Mouse (Mus musculus): ENCODE results near the gene Ror2. TPM values are rescaled to one million over a fixed set of nuclear protein-coding genes. Genes with fewer than 3 reads are reported as not detected.

Gene Ror2
- polyA plus RNA-seq, 1 experiment from 2014 or later: 3.3 TPM

- Histone ChIP-seq H3K4me3 (no peak overlapping the region), H3K4me2 (replicated peaks) (no peak overlapping the region), H3K27me3 (no peaks in the 10 kb centered on the region), H3K27ac (replicated peaks) (no peak overlapping the region), H3K9ac (replicated peaks) (no peak overlapping the region), H3K4me1 (peaks cover 23% of the 10 kb centered on the region), H3K36me3 (no peaks in the 10 kb centered on the region), H3K9me3 (no peaks in the 10 kb centered on the region)
- 67% methylated on average over 4 of the region's 4 CpGs for WGBS
- no peak for ATAC-seq (replicated peaks)
Measured at GRCm38 (mm10) chr13:53270549-53270948, 15.4 kb downstream of the Ror2 start.

GRCm38 (mm10) chr13:53268541-53268940 is 17.4 kb downstream of the Ror2 start:
- Histone ChIP-seq H3K4me2 (replicated peaks) (no peak overlapping the region), H3K27ac (replicated peaks) (no peak overlapping the region), H3K4me1 (peaks cover 23% of the 10 kb centered on the region), H3K9ac (replicated peaks) (no peak overlapping the region), H3K4me3 (no peak overlapping the region), H3K27me3 (no peaks in the 10 kb centered on the region), H3K9me3 (no peaks in the 10 kb centered on the region), H3K36me3 (no peaks in the 10 kb centered on the region)
- WGBS: 6% methylated on average over 6 of the region's 6 CpGs
- ATAC-seq (replicated peaks): no peak

GRCm38 (mm10) chr13:53267849-53268248 is 18.1 kb downstream of the Ror2 start:
- Histone ChIP-seq H3K27ac (replicated peaks) (no peak overlapping the region), H3K9ac (replicated peaks) (no peak overlapping the region), H3K9me3 (no peaks in the 10 kb centered on the region), H3K4me3 (no peak overlapping the region), H3K4me2 (replicated peaks) (no peak overlapping the region), H3K27me3 (no peaks in the 10 kb centered on the region), H3K4me1 (peaks cover 23% of the 10 kb centered on the region), H3K36me3 (no peaks in the 10 kb centered on the region)
- 46% methylated on average over 6 of the region's 6 CpGs for WGBS
- ATAC-seq (replicated peaks): no peak

- Histone ChIP-seq H3K4me1 (peaks cover 23% of the 10 kb centered on the region), H3K36me3 (no peaks in the 10 kb centered on the region), H3K27ac (replicated peaks) (no peak overlapping the region), H3K4me2 (replicated peaks) (no peak overlapping the region), H3K9ac (replicated peaks) (no peak overlapping the region), H3K4me3 (no peak overlapping the region), H3K27me3 (no peaks in the 10 kb centered on the region), H3K9me3 (no peaks in the 10 kb centered on the region)
- no peak for ATAC-seq (replicated peaks)
- 83% methylated on average over 4 of the region's 4 CpGs for WGBS
Measured at GRCm38 (mm10) chr13:53267155-53267554, 18.8 kb downstream of the Ror2 start.

DNA sequence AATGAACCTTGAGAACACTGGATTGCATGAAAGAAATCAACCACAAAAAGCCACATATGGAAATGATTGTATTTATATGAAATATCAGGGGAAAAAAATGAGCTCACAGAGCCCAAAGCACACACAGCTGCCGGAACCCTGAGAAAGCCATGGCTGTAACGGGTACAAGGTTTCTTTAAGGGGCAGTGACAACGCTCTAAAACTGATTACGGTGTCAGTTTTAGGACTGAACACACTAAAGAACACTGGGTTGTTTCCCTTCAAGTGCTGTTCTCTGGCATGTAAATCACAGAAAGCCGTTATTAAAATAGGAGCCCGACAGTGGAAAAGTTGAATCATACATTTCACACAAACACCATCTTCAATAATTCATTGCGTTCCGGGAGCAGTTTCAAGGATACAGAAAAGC is 19.4 kb downstream of the Ror2 start:
- no peak overlapping the region for H3K27ac ChIP-seq (replicated peaks)
- H3K9ac ChIP-seq (replicated peaks): no peak overlapping the region
- 69% methylated on average over 8 of the region's 8 CpGs for WGBS
- peaks cover 24% of the 10 kb centered on the region for H3K4me1 ChIP-seq
- no peaks in the 10 kb centered on the region for H3K36me3 ChIP-seq
- no peaks in the 10 kb centered on the region for H3K27me3 ChIP-seq
- H3K9me3 ChIP-seq: no peaks in the 10 kb centered on the region
- H3K4me3 ChIP-seq: no peak overlapping the region
- H3K4me2 ChIP-seq (replicated peaks): no peak overlapping the region
- no peak for ATAC-seq (replicated peaks)

DNA sequence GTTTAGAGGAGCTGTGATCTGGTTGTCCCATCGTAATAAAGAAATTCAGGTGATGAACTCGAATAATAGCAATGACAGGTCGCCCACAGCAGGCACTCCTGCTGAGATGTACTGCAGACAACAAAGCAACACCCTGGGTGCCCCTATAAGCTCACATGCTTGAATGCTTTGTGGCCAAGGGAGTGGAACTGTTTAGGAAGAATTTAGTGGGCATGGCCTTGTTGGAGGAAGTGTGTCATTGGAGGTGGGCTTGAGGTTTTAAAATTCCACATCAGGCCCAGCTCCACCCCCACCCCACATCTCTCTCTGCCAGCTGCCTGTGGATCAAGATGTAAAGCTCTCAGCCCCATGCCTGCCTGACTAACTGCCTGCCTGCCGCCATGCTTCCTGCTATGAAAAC is 21.0 kb downstream of the Ror2 start:
- WGBS: 81% methylated on average over 4 of the region's 4 CpGs
- ATAC-seq (replicated peaks): no peak

DNA sequence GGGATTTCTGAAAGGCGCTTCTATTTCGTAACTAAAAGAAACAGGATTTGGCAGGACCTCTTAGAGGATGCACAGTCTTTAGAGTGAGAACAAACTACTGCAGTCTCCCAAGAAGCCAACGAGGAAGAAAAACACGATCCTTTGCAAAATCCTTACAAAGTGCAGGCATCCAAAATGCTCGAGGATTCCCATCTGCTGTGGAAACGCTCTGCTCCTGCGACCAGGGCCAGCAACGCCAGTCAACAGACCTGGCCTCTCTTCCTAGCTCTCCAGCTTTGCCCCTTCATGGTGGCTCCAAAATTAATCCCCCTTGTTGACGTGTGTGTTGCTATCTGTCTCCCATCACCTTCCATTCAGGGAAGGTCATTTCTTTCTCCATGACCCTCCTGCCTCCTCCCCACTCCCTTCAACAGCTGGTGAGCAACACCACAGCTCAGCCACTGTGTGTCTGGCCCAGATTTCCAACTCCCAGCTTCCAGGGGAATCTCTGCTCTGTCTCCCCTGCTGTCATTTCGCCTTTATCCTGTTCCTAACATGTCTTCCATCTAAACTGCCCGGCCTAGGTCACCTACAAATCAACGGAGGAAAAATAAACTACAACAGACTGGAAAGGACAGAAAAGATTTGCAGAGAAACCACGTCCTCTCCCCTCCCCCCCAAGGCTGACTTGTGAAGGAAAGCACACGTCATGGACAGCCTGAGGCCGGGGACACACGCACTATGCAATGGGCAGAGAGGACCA is 23.2 kb downstream of the Ror2 start:
- Histone ChIP-seq H3K9ac (replicated peaks) (no peak overlapping the region), H3K9me3 (no peaks in the 10 kb centered on the region), H3K4me3 (no peak overlapping the region), H3K4me2 (replicated peaks) (no peak overlapping the region), H3K4me1 (peaks cover 9% of the 10 kb centered on the region; the same call in 1 of the 2 replicates), H3K36me3 (no peaks in the 10 kb centered on the region), H3K27ac (replicated peaks) (no peak overlapping the region), H3K27me3 (no peaks in the 10 kb centered on the region)
- 82% methylated on average over 16 of the region's 16 CpGs for WGBS
- ATAC-seq (replicated peaks): no peak

More for the DNA sequence above, 21.0 kb downstream of the Ror2 start:
- no peak overlapping the region for H3K27ac ChIP-seq (replicated peaks)
- no peaks in the 10 kb centered on the region for H3K27me3 ChIP-seq
- H3K4me2 ChIP-seq (replicated peaks): no peak overlapping the region
- H3K4me1 ChIP-seq: peaks cover 24% of the 10 kb centered on the region
- no peak overlapping the region for H3K4me3 ChIP-seq
- no peaks in the 10 kb centered on the region for H3K36me3 ChIP-seq
- H3K9ac ChIP-seq (replicated peaks): no peak overlapping the region
- H3K9me3 ChIP-seq: no peaks in the 10 kb centered on the region

DNA sequence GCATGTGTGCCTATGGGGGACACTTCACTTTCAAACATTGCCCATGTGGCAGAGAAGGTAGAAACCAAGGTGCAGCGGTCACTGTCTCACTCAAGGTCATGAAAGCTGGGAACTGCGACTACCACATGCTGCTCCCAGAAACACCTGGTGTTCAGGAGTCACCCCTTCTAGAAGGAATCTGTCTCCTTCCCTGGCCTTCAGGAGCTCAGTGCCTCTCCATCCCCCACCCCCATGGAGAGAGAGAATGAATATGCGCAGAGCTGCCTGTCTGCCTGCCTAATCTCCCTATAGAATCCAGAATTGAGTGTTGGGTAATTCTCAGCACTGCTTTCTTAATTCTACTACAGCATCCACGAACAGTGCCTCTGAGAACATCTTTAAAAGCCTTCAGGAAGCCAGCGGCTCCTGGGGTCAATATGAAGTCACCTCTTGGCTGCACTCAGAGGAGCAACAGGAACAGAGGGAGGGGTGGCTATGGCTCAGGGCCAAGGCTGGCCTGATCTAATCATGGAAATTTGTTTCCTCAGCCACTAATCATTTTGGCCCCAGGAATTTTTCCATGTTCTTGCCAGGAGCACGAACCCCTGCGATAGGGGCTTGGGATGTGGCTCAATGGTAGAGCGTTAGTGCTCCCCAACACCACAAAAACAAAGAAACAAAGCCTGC is 24.7 kb downstream of the Ror2 start:
- H3K36me3 ChIP-seq: no peaks in the 10 kb centered on the region
- H3K27me3 ChIP-seq: no peaks in the 10 kb centered on the region
- no peak overlapping the region for H3K4me3 ChIP-seq
- H3K27ac ChIP-seq (replicated peaks): no peak overlapping the region
- H3K9ac ChIP-seq (replicated peaks): no peak overlapping the region
- H3K9me3 ChIP-seq: no peaks in the 10 kb centered on the region
- H3K4me1 ChIP-seq: 0 out of 2 replicates have a peak, but pooled peaks cover 4% of the 10 kb centered on the region
- no peak for ATAC-seq (replicated peaks)
- no peak overlapping the region for H3K4me2 ChIP-seq (replicated peaks)
- 43% methylated on average over 8 of the region's 8 CpGs for WGBS

DNA sequence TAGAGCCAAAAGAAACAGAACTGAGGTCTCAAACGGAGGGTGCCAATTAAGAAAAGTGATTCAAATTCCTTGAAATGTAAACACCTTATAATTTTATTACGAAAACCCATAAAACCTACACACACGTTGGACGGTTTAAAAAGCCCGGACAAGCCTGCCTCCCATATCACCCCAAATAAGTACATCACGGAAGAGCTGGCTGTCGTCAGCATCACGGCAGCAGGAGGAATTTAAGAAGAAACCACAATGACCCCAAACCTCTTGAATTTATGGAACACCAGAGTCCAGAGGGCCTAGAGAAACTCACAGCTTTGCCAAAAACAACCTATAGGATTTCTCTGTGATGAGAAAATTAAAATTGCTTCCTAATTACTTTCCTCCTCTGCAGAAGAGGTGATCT is 27.0 kb downstream of the Ror2 start:
- ATAC-seq (replicated peaks): no peak
- Histone ChIP-seq H3K9ac (replicated peaks) (no peak overlapping the region), H3K4me2 (replicated peaks) (no peak overlapping the region), H3K9me3 (no peaks in the 10 kb centered on the region), H3K4me3 (no peak overlapping the region), H3K36me3 (no peaks in the 10 kb centered on the region), H3K27me3 (no peaks in the 10 kb centered on the region), H3K4me1 (0 out of 2 replicates have a peak, but pooled peaks cover 4% of the 10 kb centered on the region), H3K27ac (replicated peaks) (no peak overlapping the region)
- 67% methylated on average over 8 of the region's 8 CpGs for WGBS

GRCm38 (mm10) chr13:53258497-53258896 is 27.4 kb downstream of the Ror2 start:
- Histone ChIP-seq H3K4me2 (replicated peaks) (no peak overlapping the region), H3K9me3 (no peaks in the 10 kb centered on the region), H3K27me3 (no peaks in the 10 kb centered on the region), H3K27ac (replicated peaks) (no peak overlapping the region), H3K4me1 (0 out of 2 replicates have a peak, but pooled peaks cover 4% of the 10 kb centered on the region), H3K9ac (replicated peaks) (no peak overlapping the region), H3K4me3 (no peak overlapping the region), H3K36me3 (no peaks in the 10 kb centered on the region)
- ATAC-seq (replicated peaks): no peak
- 50% methylated on average over 4 of the region's 4 CpGs for WGBS

DNA sequence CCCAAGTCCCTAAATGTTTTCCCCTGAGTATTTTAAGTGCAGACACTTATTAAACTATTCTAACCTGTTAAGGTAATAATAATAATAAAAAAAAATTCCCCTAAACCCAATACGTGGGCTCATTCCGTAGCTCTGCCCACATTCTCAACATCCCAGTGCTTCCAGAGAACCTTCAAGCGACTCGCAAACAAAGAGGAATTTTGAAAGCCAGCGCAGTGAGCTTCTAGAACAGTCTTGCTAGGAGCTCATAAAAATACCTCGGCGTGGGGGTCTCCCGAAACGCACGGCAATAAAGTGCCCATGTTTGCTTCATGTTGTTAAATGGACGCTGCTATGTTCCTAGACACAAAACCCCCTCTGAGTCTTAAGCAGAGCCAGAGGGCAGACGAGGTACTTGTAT is 32.7 kb downstream of the Ror2 start:
- Histone ChIP-seq H3K36me3 (no peaks in the 10 kb centered on the region), H3K27me3 (no peaks in the 10 kb centered on the region), H3K27ac (replicated peaks) (no peak overlapping the region), H3K9ac (replicated peaks) (no peak overlapping the region), H3K4me2 (replicated peaks) (no peak overlapping the region), H3K9me3 (no peaks in the 10 kb centered on the region), H3K4me1 (peaks cover 4% of the 10 kb centered on the region; the same call in 1 of the 2 replicates), H3K4me3 (no peak overlapping the region)
- ATAC-seq (replicated peaks): no peak
- WGBS: 93% methylated on average over 12 of the region's 12 CpGs

- H3K27me3 ChIP-seq: no peaks in the 10 kb centered on the region
- no peaks in the 10 kb centered on the region for H3K36me3 ChIP-seq
- H3K9me3 ChIP-seq: no peaks in the 10 kb centered on the region
- WGBS: 77% methylated on average over 24 of the region's 24 CpGs
- ATAC-seq (replicated peaks): no peak
- peaks cover 8% of the 10 kb centered on the region; the same call in 1 of the 2 replicates for H3K4me1 ChIP-seq
- no peak overlapping the region for H3K4me3 ChIP-seq
- H3K9ac ChIP-seq (replicated peaks): no peak overlapping the region
- no peak overlapping the region for H3K27ac ChIP-seq (replicated peaks)
- H3K4me2 ChIP-seq (replicated peaks): no peak overlapping the region
Measured at GRCm38 (mm10) chr13:53248586-53249401, 37.1 kb downstream of the Ror2 start.
